Mouse (Mus musculus): ENCODE results near the gene Zfp365.

The Zfp365 gene

GRCm38 (mm10) chr10:67906063-67906462 lies 6.4 kb downstream of the Zfp365 start:
- DNase-seq (ENCODE audit: low read depth, low spot score) = no peak

DNA sequence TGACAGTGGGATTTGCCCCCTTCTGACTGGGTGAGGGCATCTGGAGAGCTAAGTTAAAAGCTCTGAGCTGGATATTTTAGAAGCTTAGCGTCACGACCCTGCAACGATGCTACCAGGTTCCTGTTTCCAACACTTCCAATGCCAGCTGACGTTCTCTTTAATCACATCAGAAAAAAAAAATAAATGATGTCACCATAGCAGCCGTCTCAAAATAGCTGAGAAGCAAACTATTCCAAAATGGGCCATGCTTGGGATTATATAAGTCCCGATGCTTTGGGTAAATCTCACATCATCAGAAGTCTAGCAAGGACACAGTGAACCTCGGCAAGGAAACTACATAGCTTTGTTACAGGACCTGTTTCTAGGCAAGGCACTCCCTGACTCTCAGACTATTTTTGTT lies 9.1 kb downstream of the Zfp365 start:
- no peak for DNase-seq (ENCODE audit: low read depth, low spot score)

- no peak for DNase-seq (ENCODE audit: low read depth, low spot score)
Observed at GRCm38 (mm10) chr10:67901179-67901578, 11.3 kb downstream of the Zfp365 start.

- no peak for DNase-seq (ENCODE audit: low read depth, low spot score)
Observed at GRCm38 (mm10) chr10:67898949-67899675, 13.3 kb downstream of the Zfp365 start.

DNA sequence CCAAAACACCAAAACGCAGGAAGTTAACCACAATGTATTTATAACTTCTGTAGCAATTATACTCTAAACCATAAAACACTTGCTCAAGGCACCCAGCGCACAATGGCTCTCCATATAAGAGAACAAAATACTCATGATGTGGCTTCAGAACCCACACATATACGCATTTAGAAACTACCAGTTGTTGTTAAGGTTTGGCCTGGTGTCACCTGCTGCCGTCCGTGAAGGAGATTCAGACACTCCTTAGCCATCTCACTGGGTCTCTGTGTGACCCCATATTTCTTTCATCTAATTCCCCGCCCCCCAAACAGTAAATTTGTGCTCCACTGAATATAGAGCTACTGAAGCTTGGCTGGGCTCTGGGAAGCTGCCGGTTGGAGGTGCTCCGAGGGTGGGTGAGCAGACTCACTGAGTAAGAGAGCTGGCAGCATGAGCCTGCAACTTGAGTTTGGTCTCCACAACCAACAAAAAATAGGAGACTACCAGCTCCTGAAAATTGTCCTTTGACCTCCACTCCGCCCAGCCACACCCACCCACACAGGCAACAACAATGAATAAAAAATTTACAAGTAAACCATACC lies 14.0 kb downstream of the Zfp365 start:
- DNase-seq (ENCODE audit: low read depth, low spot score) = no peak

GRCm38 (mm10) chr10:67897281-67897680 lies 15.2 kb downstream of the Zfp365 start:
- DNase-seq (ENCODE audit: low read depth, low spot score) = no peak

DNA sequence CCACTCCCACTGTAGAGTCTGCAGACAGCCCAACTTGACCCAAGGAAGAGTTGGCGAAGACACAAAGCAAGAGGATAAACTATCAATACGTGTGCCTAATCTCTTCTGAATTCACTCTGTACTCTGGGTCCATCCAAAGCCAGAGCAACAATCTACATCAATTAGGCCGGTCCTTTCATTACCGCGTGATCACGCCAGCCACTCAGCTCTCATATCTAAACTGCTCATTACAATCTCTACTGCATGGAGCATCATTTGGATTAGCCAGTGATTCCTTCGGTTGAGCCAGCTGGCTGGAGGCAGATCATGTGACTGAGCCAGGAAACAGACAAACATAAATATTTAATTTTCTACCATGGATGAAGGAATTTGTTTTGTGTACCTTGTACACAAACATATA lies 17.8 kb downstream of the Zfp365 start:
- no peak for DNase-seq (ENCODE audit: low read depth, low spot score)

GRCm38 (mm10) chr10:67894059-67894458 lies 18.4 kb downstream of the Zfp365 start:
- DNase-seq (ENCODE audit: low read depth, low spot score) = peak; percentile 52

DNA sequence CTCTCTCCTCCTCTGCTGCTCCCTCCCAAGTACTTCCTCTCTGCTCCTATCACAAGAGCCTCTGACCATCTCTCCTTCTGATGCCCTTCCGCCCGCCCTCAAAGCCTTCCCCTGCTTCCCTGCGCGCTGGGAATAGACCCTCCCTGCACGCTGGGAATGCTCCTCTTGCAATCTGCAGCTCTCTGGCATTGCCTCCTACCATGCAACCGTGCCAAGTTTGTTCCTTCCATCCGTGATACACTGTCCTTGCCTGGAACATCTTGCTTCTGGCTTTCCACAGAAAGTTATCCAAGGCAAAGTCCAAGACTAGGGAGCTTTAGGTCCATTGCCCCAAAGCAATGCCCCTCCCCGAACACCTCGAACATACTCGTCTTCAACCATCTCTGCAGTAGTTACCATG lies 19.2 kb downstream of the Zfp365 start:
- no peak for DNase-seq (ENCODE audit: low read depth, low spot score)

DNA sequence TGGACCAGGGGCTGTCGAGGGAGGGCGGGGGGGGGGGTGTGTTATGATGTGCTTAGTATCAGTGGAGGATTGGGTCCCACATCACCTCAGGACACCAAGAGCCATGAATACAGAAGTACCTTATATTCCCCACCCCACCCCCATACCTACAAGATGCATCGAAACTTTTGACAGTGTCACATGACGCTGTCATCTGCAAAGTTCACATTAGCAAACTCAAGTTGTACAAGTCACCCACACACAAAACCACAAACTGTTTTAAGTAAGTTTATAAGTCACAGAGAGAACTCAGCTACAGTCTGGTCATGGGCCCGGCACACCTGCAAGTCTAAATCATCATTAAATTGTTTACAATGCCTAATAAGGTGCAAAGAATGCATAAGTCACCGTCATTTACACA lies 21.3 kb downstream of the Zfp365 start:
- DNase-seq (ENCODE audit: low read depth, low spot score) = no peak

GRCm38 (mm10) chr10:67887971-67888370 lies 24.5 kb downstream of the Zfp365 start:
- DNase-seq (ENCODE audit: low read depth, low spot score) = no peak

- DNase-seq (ENCODE audit: low read depth, low spot score) = no peak
Observed at GRCm38 (mm10) chr10:67880692-67881091, 31.8 kb downstream of the Zfp365 start.

DNA sequence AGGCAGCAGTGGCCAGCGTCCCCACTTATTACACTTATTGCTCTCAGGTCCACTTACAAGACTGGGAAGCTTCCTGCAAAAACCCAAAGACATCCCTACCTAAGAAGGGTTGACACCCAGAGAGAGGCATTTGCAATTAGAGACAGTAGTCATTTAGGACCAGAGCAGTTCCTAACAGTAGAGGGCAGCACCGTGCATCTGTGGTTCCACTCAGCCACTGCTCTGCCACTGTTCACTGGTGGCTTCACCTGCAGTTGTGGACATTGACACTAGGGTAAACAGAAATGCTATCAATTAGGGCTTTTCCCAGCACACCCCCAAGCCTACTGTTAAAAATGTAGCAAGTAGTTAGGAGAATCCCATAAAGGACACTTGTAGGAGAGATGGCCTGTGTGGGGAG lies 40.7 kb downstream of the Zfp365 start:
- peak; percentile 57 for DNase-seq (ENCODE audit: low read depth, low spot score)

- no peak for DNase-seq (ENCODE audit: low read depth, low spot score)
Observed at GRCm38 (mm10) chr10:67868234-67868633, 44.2 kb downstream of the Zfp365 start.

DNA sequence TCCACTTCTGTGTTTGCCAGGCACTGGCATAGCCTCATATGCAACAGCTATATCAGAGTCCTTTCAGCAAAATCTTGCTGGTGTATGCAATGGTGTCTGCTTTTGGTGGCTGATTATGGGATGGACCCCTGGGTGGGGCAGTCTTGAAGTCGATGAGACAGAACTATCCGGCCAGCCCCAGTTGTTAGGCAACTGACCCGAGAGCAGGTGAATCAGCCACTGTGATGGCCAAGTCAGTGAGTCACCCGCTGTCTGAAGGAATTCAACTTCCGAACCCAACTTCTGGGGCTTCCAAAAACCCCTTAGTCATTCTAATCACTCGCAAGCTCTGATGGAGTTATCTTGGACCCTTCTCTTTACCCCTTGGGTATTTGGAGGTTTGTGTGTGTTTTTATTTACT lies 46.6 kb downstream of the Zfp365 start:
- no peak for DNase-seq (ENCODE audit: low read depth, low spot score)

DNA sequence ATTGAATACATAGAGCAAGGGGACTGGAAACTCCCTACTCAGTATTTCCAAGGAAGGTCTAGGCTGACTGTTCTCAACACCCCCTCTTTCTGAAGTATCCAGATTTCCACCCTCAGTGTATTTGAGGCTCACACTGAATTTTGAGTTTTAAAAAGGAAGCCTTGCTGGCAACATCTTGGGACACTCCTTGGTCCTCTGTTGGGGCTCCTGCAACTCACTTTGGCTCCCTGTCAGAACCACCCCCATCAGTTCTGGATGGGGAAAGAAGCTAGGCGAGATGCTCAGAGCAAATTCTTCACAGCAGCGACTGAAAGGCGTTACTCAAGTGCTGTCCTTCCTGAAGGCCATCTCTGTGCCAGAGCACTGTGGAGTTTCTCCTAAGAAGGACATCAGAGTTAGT lies 47.4 kb downstream of the Zfp365 start:
- no peak for DNase-seq (ENCODE audit: low read depth, low spot score)

- peak; percentile 64 for DNase-seq (ENCODE audit: low read depth, low spot score)
Observed at GRCm38 (mm10) chr10:67862331-67862730, 50.1 kb downstream of the Zfp365 start.

DNA sequence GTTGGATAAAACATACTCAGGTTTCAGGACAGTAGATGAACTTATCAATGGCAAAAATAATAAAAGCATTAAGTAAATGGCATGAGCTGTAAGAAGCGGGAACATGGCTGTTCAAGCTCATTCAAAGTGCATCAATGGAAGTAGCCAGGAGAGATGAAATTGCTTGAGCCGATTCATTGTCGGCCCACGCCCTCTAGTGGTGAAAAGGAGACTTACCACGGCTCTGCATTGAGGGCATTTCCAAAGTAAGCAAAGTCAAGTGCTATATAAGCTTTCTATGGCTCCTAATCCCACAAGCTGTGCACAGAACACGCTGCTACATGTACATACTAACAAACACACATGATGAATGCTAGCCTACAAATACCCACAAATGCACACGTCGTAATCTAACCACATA lies 53.6 kb downstream of the Zfp365 start:
- peak; percentile 71 for DNase-seq (ENCODE audit: low read depth, low spot score)

GRCm38 (mm10) chr10:67857561-67857906 lies 54.9 kb downstream of the Zfp365 start:
- no peak for DNase-seq (ENCODE audit: low read depth, low spot score)

- no peak for DNase-seq (ENCODE audit: low read depth, low spot score)
Observed at GRCm38 (mm10) chr10:67856791-67857560, 55.5 kb downstream of the Zfp365 start.

GRCm38 (mm10) chr10:67855760-67856159 lies 56.7 kb downstream of the Zfp365 start:
- no peak for DNase-seq (ENCODE audit: low read depth, low spot score)

- DNase-seq (ENCODE audit: low read depth, low spot score) = no peak
Observed at GRCm38 (mm10) chr10:67852411-67852810, 60.1 kb downstream of the Zfp365 start.

GRCm38 (mm10) chr10:67851079-67851478 lies 61.4 kb downstream of the Zfp365 start:
- peak; percentile 18 for DNase-seq (ENCODE audit: low read depth, low spot score)
